Mouse (Mus musculus) frontal cortex, adult 2 months (tissue): Measurements from ENCODE around the gene Kidins220. TPM values are rescaled to one million over a fixed set of nuclear protein-coding genes. Genes with fewer than 3 reads are reported as not detected.

Experiments used
- DNase-seq, 2 experiments: peaks; one replicate each; pipeline ENCODE4 v3.0.0; 2022; ENCODE audit warnings: low spot score in 1 of 2; ENCODE audit errors: extremely low spot score in 1 of 2
- polyA plus RNA-seq: library from polyadenylated mRNA; depleted of rRNA; stranded (reverse); fragments of >200 nt; gene quantifications from 2 replicates; pipeline ENCODE4 v1.2.3, GENCODE M21; 2012; rRNA removed

The Kidins220 gene
- polyA plus RNA-seq, 1 experiment: 221 TPM

GRCm38 (mm10) chr12:25101389-25101788 is 126.7 kb downstream of the Kidins220 start:
- no peak for DNase-seq

GRCm38 (mm10) chr12:25103911-25104310 is 129.2 kb downstream of the Kidins220 start:
- DNase-seq: no peak

- DNase-seq: no peak
Observed at GRCm38 (mm10) chr12:25104541-25104940, 129.8 kb downstream of the Kidins220 start.

GRCm38 (mm10) chr12:25108865-25109264 is 134.1 kb downstream of the Kidins220 start:
- no peak for DNase-seq

- DNase-seq: no peak
Observed at GRCm38 (mm10) chr12:25109971-25110681, 135.4 kb downstream of the Kidins220 start.

GRCm38 (mm10) chr12:25110682-25111078 is 136.0 kb downstream of the Kidins220 start:
- DNase-seq: no peak

Other genes with a start within 250 kb of the Kidins220 start
- 33.3 and 33.8 TPM in 2 replicates for gene Mboat2, start 144.0 kb upstream of the Kidins220 start, polyA plus RNA-seq
- 188 and 189 TPM in 2 replicates for gene Id2, start 122.2 kb downstream of the Kidins220 start, polyA plus RNA-seq